Mouse (Mus musculus) CH12.LX (cell line): ENCODE measurements around the gene Tmod1. TPM values are rescaled to one million over a fixed set of nuclear protein-coding genes. Genes with fewer than 3 reads are reported as not detected.

ENCODE experiments used
- DNase-seq: peaks from one replicate; pipeline ENCODE4 v3.0.0-alpha.2; 2013; ENCODE audit errors: extremely low read depth
- H3K27ac ChIP-seq: 2 replicates; pipeline ENCODE4 v1.5.1; 2012; ENCODE audit warnings: low read depth, mild to moderate bottlenecking, control low read depth, moderate library complexity; ENCODE audit not compliant: insufficient read depth
- H3K27me3 ChIP-seq: replicated peaks from 2 replicates; pipeline ENCODE3; 2012; ENCODE audit warnings: inconsistent platforms
- H3K36me3 ChIP-seq, 2 experiments: replicated peaks in 1 of 2; 2 replicates each; pipeline versions ENCODE3 to v1.6.1; 2012; ENCODE audit warnings: inconsistent platforms in 1 of 2, low read length in 1 of 2, mild to moderate bottlenecking in 1 of 2, mixed read lengths in 1 of 2, moderate library complexity in 1 of 2; ENCODE audit not compliant: control insufficient read depth in 1 of 2, insufficient read depth in 1 of 2
- H3K4me1 ChIP-seq, 2 experiments: 2 replicates each; pipeline ENCODE4 v1.6.1; 2012; ENCODE audit warnings: inconsistent platforms in 1 of 2, moderate library complexity in 1 of 2; ENCODE audit not compliant: insufficient read depth in 2 of 2, control insufficient read depth in 1 of 2
- H3K4me2 ChIP-seq: 2 replicates; pipeline ENCODE4 v1.6.1; 2012; ENCODE audit warnings: low read depth, mild to moderate bottlenecking, control low read depth; ENCODE audit not compliant: poor library complexity, insufficient read depth, severe bottlenecking
- H3K4me3 ChIP-seq, 3 experiments: fragments of 150-350 bp in 1 of 3; sonication (generic) in 1 of 3; replicated peaks in 1 of 3; 2 replicates each; pipeline versions ENCODE3 to v1.5.1; 2011 to 2012; ENCODE audit warnings: low read depth in 2 of 3, low read length in 2 of 3, mild to moderate bottlenecking in 2 of 3, moderate library complexity in 2 of 3, control low read depth in 1 of 3, improper control_type of control experiment in 1 of 3, inconsistent platforms in 1 of 3, mixed read lengths in 1 of 3; ENCODE audit not compliant: poor library complexity in 1 of 3
- H3K79me2 ChIP-seq: replicated peaks from 2 replicates; pipeline ENCODE4 v1.6.1; 2012; ENCODE audit warnings: mild to moderate bottlenecking, moderate library complexity; ENCODE audit not compliant: control insufficient read depth, poor library complexity, insufficient read depth, severe bottlenecking; ENCODE audit errors: extremely low read depth
- H3K9ac ChIP-seq: 2 replicates; pipeline ENCODE4 v1.6.1; 2012; ENCODE audit warnings: low read depth, mild to moderate bottlenecking, control low read depth, moderate library complexity; ENCODE audit not compliant: insufficient read depth
- H3K9me3 ChIP-seq: replicated peaks from 2 replicates; pipeline ENCODE3; 2012; ENCODE audit warnings: low read length, inconsistent platforms, mixed read lengths
- BHLHE40 ChIP-seq: IDR thresholded peaks from 2 replicates; pipeline ENCODE4 v1.6.1; 2011; ENCODE audit warnings: mild to moderate bottlenecking, low read depth, low read length, improper control_type of control experiment
- CTCF ChIP-seq, 2 experiments: IDR thresholded peaks in 1 of 2; conservative IDR thresholded peaks in 1 of 2; 2 replicates each; pipeline ENCODE4 v1.5.1; 2011 to 2012; ENCODE audit warnings: low read depth in 2 of 2, low read length in 2 of 2, improper control_type of control experiment in 1 of 2, inconsistent platforms in 1 of 2, mild to moderate bottlenecking in 1 of 2, moderate library complexity in 1 of 2
- ELF1 ChIP-seq: IDR thresholded peaks from 2 replicates; pipeline ENCODE4 v1.6.1; 2014; ENCODE audit warnings: low read depth, mild to moderate bottlenecking, inconsistent platforms, low read length, improper control_type of control experiment
- EP300 ChIP-seq: IDR thresholded peaks from 2 replicates; pipeline ENCODE4 v1.6.1; 2011; ENCODE audit warnings: low read length, improper control_type of control experiment
- ETS1 ChIP-seq: conservative IDR thresholded peaks from 2 replicates; pipeline ENCODE4 v1.6.1; 2012; ENCODE audit warnings: low read depth, mild to moderate bottlenecking, inconsistent platforms, low read length, improper control_type of control experiment, moderate library complexity
- GABPA ChIP-seq: IDR thresholded peaks from 2 replicates; pipeline ENCODE4 v1.6.1; 2012; ENCODE audit warnings: low read depth, low read length, improper control_type of control experiment, inconsistent platforms; ENCODE audit not compliant: insufficient replicate concordance
- HCFC1 ChIP-seq: IDR thresholded peaks from 2 replicates; pipeline ENCODE4 v1.6.1; 2012; ENCODE audit warnings: low read depth, mild to moderate bottlenecking, inconsistent platforms, low read length, improper control_type of control experiment
- KAT2A ChIP-seq: IDR thresholded peaks from 2 replicates; pipeline ENCODE4 v1.6.1; 2012; ENCODE audit warnings: low read length, improper control_type of control experiment, inconsistent platforms; ENCODE audit not compliant: insufficient replicate concordance
- MAFK ChIP-seq: IDR thresholded peaks from 2 replicates; pipeline ENCODE4 v1.6.1; 2011; ENCODE audit warnings: low read length, improper control_type of control experiment; ENCODE audit not compliant: insufficient replicate concordance
- MAX ChIP-seq: IDR thresholded peaks from 2 replicates; pipeline ENCODE4 v1.6.1; 2011; ENCODE audit warnings: low read length, improper control_type of control experiment
- MAZ ChIP-seq: IDR thresholded peaks from 2 replicates; pipeline ENCODE4 v1.6.1; 2012; ENCODE audit warnings: low read depth, mild to moderate bottlenecking, inconsistent platforms, low read length, improper control_type of control experiment, moderate library complexity
- MEF2A ChIP-seq: IDR thresholded peaks from 2 replicates; pipeline ENCODE4 v1.6.1; 2014; ENCODE audit warnings: low read depth, mild to moderate bottlenecking, inconsistent platforms, low read length, improper control_type of control experiment, borderline replicate concordance
- MXI1 ChIP-seq: IDR thresholded peaks from 2 replicates; pipeline ENCODE4 v1.6.1; 2011; ENCODE audit warnings: mild to moderate bottlenecking, low read depth, low read length, improper control_type of control experiment
- MYC ChIP-seq: IDR thresholded peaks from 2 replicates; pipeline ENCODE4 v1.6.1; 2011; ENCODE audit warnings: low read depth, mild to moderate bottlenecking, improper control_type of control experiment, low read length
- NELFE ChIP-seq: IDR thresholded peaks from 2 replicates; pipeline ENCODE4 v1.6.1; 2011; ENCODE audit warnings: low read depth, low read length, improper control_type of control experiment
- NRF1 ChIP-seq: IDR thresholded peaks from 2 replicates; pipeline ENCODE4 v1.6.1; 2014; ENCODE audit warnings: low read depth, mild to moderate bottlenecking, inconsistent platforms, low read length, improper control_type of control experiment, moderate library complexity
- POLR2A ChIP-seq: IDR thresholded peaks from 2 replicates; pipeline ENCODE4 v1.6.1; 2011; ENCODE audit warnings: low read depth, mild to moderate bottlenecking, improper control_type of control experiment, low read length
- RAD21 ChIP-seq: IDR thresholded peaks from 2 replicates; pipeline ENCODE4 v1.6.1; 2011; ENCODE audit warnings: low read depth, mild to moderate bottlenecking, low read length, improper control_type of control experiment, moderate library complexity
- RCOR1 ChIP-seq: conservative IDR thresholded peaks from 2 replicates; pipeline ENCODE4 v1.6.1; 2012; ENCODE audit warnings: low read depth, mild to moderate bottlenecking, inconsistent platforms, low read length, improper control_type of control experiment
- SIN3A ChIP-seq: IDR thresholded peaks from 2 replicates; pipeline ENCODE4 v1.6.1; 2012; ENCODE audit warnings: low read length, improper control_type of control experiment, inconsistent platforms
- SMC3 ChIP-seq: IDR thresholded peaks from 2 replicates; pipeline ENCODE4 v1.6.1; 2011; ENCODE audit warnings: low read depth, low read length, improper control_type of control experiment
- TBP ChIP-seq: conservative IDR thresholded peaks from 2 replicates; pipeline ENCODE4 v1.6.1; 2011; ENCODE audit warnings: low read depth, low read length, improper control_type of control experiment
- TCF12 ChIP-seq: IDR thresholded peaks from 2 replicates; pipeline ENCODE4 v1.6.1; 2014; ENCODE audit warnings: low read depth, mild to moderate bottlenecking, inconsistent platforms, low read length, improper control_type of control experiment
- UBTF ChIP-seq: IDR thresholded peaks from 2 replicates; pipeline ENCODE4 v1.6.1; 2012; ENCODE audit warnings: low read depth, mild to moderate bottlenecking, inconsistent platforms, low read length, improper control_type of control experiment, moderate library complexity
- USF1 ChIP-seq: IDR thresholded peaks from 2 replicates; pipeline ENCODE4 v1.6.1; 2014; ENCODE audit warnings: low read depth, mild to moderate bottlenecking, inconsistent platforms, low read length, improper control_type of control experiment
- USF2 ChIP-seq: conservative IDR thresholded peaks from 2 replicates; pipeline ENCODE4 v1.6.1; 2011; ENCODE audit warnings: low read depth, low read length, improper control_type of control experiment
- ZKSCAN1 ChIP-seq: IDR thresholded peaks from 2 replicates; pipeline ENCODE4 v1.6.1; 2012; ENCODE audit warnings: low read depth, inconsistent platforms, low read length, improper control_type of control experiment, borderline replicate concordance
- ZMIZ1 ChIP-seq: IDR thresholded peaks from 2 replicates; pipeline ENCODE4 v1.6.1; 2012; ENCODE audit warnings: low read depth, mild to moderate bottlenecking, inconsistent platforms, low read length, improper control_type of control experiment
- ZNF384 ChIP-seq: IDR thresholded peaks from 2 replicates; pipeline ENCODE4 v1.6.1; 2012; ENCODE audit warnings: low read depth, low read length, improper control_type of control experiment, inconsistent platforms
- dilution Hi-C: fragments of 300-500 bp; cut with MboI; formaldehyde crosslinking; loops from 2 replicates; pipeline ENCODE4 v1.14.3; 2020; ENCODE audit warnings: low sequenced_read_pairs; ENCODE audit not compliant: extremely low pct_unique_long_range_greater_than_20kb, extremely low pct_ligation_motif_present
- in situ Hi-C: fragments of 300-500 bp; cut with MboI; formaldehyde crosslinking; loops from 3 replicates; pipeline ENCODE4 v1.14.3; 2019; ENCODE audit warnings: low sequenced_read_pairs, low pct_ligation_motif_present, low pct_unique_long_range_greater_than_20kb, mixed read lengths
- polyA plus RNA-seq: library from polyadenylated mRNA; unstranded; fragments of >175 nt; gene quantifications from 2 replicates; pipeline ENCODE4 v1.2.1, GENCODE M21; 2012; ENCODE audit warnings: low read depth; ENCODE audit not compliant: insufficient read length
- total RNA-seq, 2 experiments: library from RNA; depleted of rRNA; stranded (reverse); fragments of 300-350 nt in 1 of 2; fragments of >200 nt in 1 of 2; gene quantifications; 2 replicates each; pipeline ENCODE4 v1.2.3; 2012 to 2014

Tmod1 gene
- total and polyA plus RNA-seq, 3 experiments: 0.93 to 3.1 (median 2.5) TPM

GRCm38 (mm10) chr4:46080261-46080660 lies 41.5 kb downstream of the Tmod1 start:
- no peak for TF ChIP-seq TBP
- no peak for TF ChIP-seq ETS1
- no peak for TF ChIP-seq MAX
- no peak for TF ChIP-seq RCOR1
- TF ChIP-seq KAT2A: no peak
- TF ChIP-seq ZNF384: no peak
- no peak for TF ChIP-seq ZKSCAN1
- no peak for TF ChIP-seq BHLHE40
- no peak for TF ChIP-seq USF1
- TF ChIP-seq USF2: no peak
- TF ChIP-seq GABPA: no peak
- TF ChIP-seq UBTF: no peak
- TF ChIP-seq MXI1: no peak
- TF ChIP-seq NELFE: no peak
- no peak for TF ChIP-seq MAFK
- TF ChIP-seq EP300: no peak
- no peak for TF ChIP-seq MAZ
- no peak for TF ChIP-seq ELF1
- TF ChIP-seq MEF2A: no peak
- no peak for TF ChIP-seq RAD21
- TF ChIP-seq, all 38 proteins: peak for 0
- no peaks in the 10 kb centered on the region for H3K27me3 ChIP-seq
- no peak overlapping the region for H3K4me2 ChIP-seq
- no peak for DNase-seq
- dilution Hi-C loops: no loop called here
- peaks cover 0 to 5% of the 10 kb centered on the region in 2 experiments; a peak in 1 of 4 replicates for H3K4me1 ChIP-seq
- H3K9ac ChIP-seq: no peak overlapping the region
- no peak overlapping the region for H3K27ac ChIP-seq
- no peak overlapping the region for H3K4me3 ChIP-seq
- H3K79me2 ChIP-seq: no peaks in the 10 kb centered on the region
- peaks cover 4% of the 10 kb centered on the region for H3K9me3 ChIP-seq
- peaks cover 0 to 12% of the 10 kb centered on the region in 2 experiments for H3K36me3 ChIP-seq
- in situ Hi-C loops: no loop called here

DNA sequence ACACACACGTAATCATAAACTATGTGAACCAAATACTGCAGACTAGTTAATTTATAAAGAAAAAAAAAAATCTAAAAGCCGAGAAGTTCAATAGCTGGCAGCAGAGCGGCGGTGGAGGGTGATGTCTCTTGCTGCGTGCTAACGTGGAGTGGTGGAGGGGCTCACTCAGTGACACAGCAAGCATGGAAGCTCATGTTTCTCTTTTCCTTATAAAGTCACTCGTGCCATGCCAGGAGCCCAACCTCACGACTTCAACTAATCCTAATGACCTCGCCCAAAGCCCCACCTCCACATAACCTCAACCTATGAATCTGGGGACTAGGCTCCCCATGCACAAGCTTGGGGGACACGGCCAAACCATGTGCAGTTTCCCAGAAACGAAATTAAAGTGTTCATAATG lies 43.8 kb downstream of the Tmod1 start:
- Histone ChIP-seq H3K4me2 (no peak overlapping the region), H3K9ac (no peak overlapping the region), H3K4me3 (no peak overlapping the region), H3K79me2 (no peaks in the 10 kb centered on the region), H3K27ac (no peak overlapping the region), H3K4me1 (peaks cover 0 to 6% of the 10 kb centered on the region in 2 experiments; a peak in 2 of 4 replicates), H3K27me3 (no peaks in the 10 kb centered on the region), H3K9me3 (peaks cover 4% of the 10 kb centered on the region), H3K36me3 (peaks cover 0 to 15% of the 10 kb centered on the region in 2 experiments)
- no peak for DNase-seq
- TF ChIP-seq TCF12 (no peak), NRF1 (no peak), SIN3A (no peak), ETS1 (no peak), ZMIZ1 (no peak), GABPA (no peak), RAD21 (no peak), EP300 (no peak), HCFC1 (no peak), POLR2A (no peak), ZNF384 (no peak), MYC (no peak), USF2 (no peak), SMC3 (no peak), ZKSCAN1 (no peak), MEF2A (no peak), CTCF (conservative IDR thresholded peaks at IDR 0.05 in 1 of 2, IDR thresholded peaks at IDR 0.05 in 1 of 2; ENCODE audit: low read depth in 2 of 2, low read length in 2 of 2) (no peak), MAFK (no peak), TBP (no peak)
- in situ Hi-C loops (no loop called here), dilution Hi-C loops (no loop called here)
